Comparison of ENCODE assay signal across 20 mouse cellular contexts in the genomic region with DNA sequence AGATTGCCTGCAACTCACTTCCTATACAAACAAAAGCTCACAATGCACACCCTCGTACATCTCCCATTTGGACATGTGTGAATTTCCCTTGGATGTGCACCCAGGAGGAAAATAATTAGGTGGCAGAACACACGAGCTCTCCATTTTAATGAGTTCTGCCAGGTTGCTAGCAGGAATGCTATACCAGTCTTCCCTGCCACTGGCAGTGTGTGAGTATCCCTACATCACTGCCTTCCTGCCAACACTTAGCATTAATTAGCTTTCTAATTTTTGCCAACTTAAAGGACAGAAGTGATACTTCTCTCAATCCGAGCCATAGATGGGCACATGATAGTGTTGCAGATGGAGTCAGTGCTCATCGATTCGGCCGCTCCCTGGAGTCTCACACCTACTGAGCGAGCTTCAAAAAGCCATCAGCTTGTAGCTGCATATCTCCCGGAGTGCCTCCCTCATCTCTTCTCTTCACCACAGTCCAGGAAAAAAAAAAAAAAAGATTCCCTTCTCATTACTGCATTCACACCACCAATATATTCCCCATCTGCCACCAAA. TPM values are rescaled to one million over a fixed set of nuclear protein-coding genes. Genes with fewer than 3 reads are reported as not detected.
"Had no signal": no experiment of that assay in that cellular context is flagged by ENCODE, and none has a peak within 500 bp of the region (broad histone marks: within the 10 kb centered on the region; RNA-seq: fewer than 3 reads in every experiment).

No protein-coding gene starts in this region.

- H3K4me3 ChIP-seq: layer of hippocampus, adult 2 months; limb, embryonic 13.5 days; midbrain, embryonic 10.5 days; myocyte; neural tube, embryonic 15.5 days; stomach, embryonic 15.5 days had no signal

- H3K4me2 ChIP-seq: limb, embryonic 13.5 days; neural tube, embryonic 15.5 days; stomach, embryonic 15.5 days had no signal

- ATAC-seq: lung, postnatal 0 days had no signal

- DNase-seq: kidney, adult 18-20 months; kidney, postnatal 10 days; kidney, postnatal 4 days; left cerebral cortex, postnatal 4 days; lung, adult 2 months; lung, postnatal 4 days; right cerebral cortex, adult 18-20 months had no signal

- H3K9me3 ChIP-seq: midbrain, embryonic 10.5 days; neural tube, embryonic 15.5 days; stomach, embryonic 15.5 days had no signal

- H3K27ac ChIP-seq: layer of hippocampus, adult 2 months; limb, embryonic 13.5 days; liver, embryonic 14.5 days; midbrain, embryonic 10.5 days; neural tube, embryonic 15.5 days; stomach, embryonic 15.5 days had no signal

- H3K9ac ChIP-seq: limb, embryonic 13.5 days; liver, embryonic 14.5 days; neural tube, embryonic 15.5 days; stomach, embryonic 15.5 days had no signal

- H3K27me3 ChIP-seq: limb, embryonic 13.5 days; neural tube, embryonic 15.5 days; stomach, embryonic 15.5 days had no signal

- H3K36me3 ChIP-seq: limb, embryonic 13.5 days; midbrain, embryonic 10.5 days; neural tube, embryonic 15.5 days; stomach, embryonic 15.5 days had no signal

- H3K4me1 ChIP-seq: limb, embryonic 13.5 days; midbrain, embryonic 10.5 days; neural tube, embryonic 15.5 days; stomach, embryonic 15.5 days had no signal

RNA-seq across cellular contexts. Expression of gene Art2b, which starts 48.3 kb away (rescaled TPM):
- total RNA-seq: layer of hippocampus, adult 2 months; layer of hippocampus, postnatal 10 days; left cerebral cortex, adult 18-20 months; left cerebral cortex, postnatal 10 days; left cerebral cortex, postnatal 4 days had no signal
- polyA plus RNA-seq: kidney, embryonic 14.5 days; limb, embryonic 13.5 days; lung, postnatal 0 days; midbrain, embryonic 10.5 days; myocyte; neural tube, embryonic 11.5 days; neural tube, embryonic 15.5 days; stomach, embryonic 15.5 days had no signal
